Mouse (Mus musculus): ENCODE measurements at regions not wholly inside any gene's neighbourhood (a gene's known extent, or its start where the extent isn't known, plus 50 kb on each side); places are given as distances from the start of the nearest gene placed in this dataset.
"Not testable (repeated sequence)": the region's sequence is repeated elsewhere in the genome, so short reads cannot be mapped to it uniquely, and the experiment has no call there.

DNA sequence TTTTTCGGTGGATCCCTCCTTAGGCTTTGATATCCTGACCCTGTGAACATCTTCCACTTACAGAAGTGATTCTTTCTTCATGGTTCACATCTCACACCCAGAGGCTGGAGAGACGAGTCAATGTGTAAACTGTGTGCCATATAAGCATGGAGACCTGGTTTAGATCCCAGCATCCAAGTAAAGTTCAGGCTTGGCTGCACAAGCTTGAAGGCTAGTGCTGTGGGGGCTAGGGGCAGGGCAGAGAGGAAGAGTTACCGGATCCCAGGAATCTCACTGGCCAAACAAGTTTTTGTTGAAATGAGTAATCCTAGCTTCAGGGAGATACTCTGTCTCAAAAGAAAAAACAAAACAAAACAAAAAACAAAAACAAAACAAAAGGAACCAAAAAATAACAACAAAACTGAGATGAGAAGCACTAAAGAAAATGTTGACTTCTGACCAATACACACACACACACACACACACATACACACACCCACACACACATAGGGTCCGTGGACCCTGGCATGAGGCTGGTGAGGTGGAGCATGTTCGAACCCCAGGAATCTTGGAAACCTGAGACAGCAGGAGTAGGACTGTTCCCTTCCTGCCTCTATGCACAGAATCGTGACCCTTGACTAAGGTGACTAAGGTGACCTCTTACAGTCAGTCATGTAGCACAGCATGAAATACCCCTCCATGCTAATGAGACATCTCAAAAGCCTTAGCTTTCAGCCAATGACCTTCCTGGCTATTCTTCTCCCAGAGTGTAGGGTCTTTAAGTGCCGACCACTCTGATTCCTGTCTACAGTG, 55.2 kb downstream of the Gm12728 start:
- ATAC-seq (replicated peaks; ENCODE audit: insufficient number of reproducible peaks, low FRiP score, low TSS enrichment, poor library complexity, severe bottlenecking): no peak

DNA sequence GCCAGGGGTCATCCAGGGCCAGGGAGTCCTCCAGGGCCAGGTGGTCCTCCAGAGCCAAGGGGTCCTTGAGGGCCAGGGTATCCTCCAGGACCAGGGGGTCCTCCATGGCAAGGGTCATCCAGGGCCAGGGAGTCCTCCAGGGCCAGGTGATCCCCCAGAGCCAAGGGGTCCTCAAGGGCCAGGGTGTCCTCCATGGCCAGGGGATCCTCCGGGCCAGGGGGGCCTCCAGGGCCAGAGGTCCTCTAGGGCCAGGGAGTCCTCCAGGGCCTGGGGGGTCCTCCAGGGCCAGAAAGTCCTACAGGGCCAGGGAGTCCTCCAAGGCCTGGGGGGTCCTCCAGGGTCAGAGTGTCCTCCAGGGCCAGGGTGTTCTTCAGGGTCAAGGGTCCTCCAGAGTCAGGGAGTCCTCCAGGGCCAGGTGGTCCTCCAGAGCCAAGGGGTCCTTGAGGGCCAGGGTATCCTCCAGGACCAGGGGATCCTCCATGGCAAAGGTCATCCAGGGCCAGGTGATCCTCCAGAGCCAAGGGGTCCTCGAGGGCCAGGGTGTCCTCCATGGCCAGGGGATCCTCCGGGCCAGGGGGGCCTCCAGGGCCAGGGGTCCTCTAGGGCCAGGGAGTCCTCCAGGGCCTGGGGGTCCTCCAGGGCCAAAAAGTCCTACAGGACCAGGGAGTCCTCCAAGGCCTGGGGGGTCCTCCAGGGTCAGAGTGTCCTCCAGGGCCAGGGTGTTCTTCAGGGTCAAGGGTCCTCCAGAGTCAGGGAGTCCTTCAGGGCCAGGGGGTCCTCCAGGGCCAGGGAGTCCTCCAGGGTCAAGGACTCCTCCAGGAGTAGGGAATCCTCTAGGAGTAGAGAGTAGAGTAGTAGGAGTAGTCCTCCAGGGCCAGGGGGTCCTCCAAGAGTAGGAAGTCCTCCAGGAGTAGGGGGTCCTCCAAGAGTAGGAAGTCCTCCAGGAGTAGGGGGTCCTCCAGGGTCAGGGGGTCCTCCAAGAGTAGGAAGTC, 56.6 kb downstream of the Gm12728 start:
- ATAC-seq (replicated peaks; ENCODE audit: insufficient number of reproducible peaks, low FRiP score, low TSS enrichment, poor library complexity, severe bottlenecking): not testable (repeated sequence)

DNA sequence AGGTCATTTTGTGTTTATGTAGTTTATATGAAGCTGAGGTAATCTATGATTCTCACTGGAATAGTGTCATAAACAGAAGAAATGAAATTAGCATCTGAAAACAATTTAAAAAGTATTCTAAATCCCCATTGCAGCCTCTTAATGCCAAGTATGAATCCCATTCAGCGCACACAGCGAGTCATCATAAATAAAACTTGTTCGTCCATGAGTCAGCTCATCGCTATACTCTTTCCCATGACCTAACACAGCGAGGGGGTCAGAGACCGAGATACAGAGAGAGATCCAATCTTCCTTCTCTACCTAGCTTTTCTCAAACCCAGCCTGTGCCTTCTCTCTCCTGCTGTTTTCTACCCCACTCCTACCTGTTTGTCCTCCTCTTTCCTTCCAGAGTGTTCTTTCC, 63.4 kb downstream of the Gm12728 start:
- no peak for ATAC-seq (replicated peaks; ENCODE audit: insufficient number of reproducible peaks, low FRiP score, low TSS enrichment, poor library complexity, severe bottlenecking)

DNA sequence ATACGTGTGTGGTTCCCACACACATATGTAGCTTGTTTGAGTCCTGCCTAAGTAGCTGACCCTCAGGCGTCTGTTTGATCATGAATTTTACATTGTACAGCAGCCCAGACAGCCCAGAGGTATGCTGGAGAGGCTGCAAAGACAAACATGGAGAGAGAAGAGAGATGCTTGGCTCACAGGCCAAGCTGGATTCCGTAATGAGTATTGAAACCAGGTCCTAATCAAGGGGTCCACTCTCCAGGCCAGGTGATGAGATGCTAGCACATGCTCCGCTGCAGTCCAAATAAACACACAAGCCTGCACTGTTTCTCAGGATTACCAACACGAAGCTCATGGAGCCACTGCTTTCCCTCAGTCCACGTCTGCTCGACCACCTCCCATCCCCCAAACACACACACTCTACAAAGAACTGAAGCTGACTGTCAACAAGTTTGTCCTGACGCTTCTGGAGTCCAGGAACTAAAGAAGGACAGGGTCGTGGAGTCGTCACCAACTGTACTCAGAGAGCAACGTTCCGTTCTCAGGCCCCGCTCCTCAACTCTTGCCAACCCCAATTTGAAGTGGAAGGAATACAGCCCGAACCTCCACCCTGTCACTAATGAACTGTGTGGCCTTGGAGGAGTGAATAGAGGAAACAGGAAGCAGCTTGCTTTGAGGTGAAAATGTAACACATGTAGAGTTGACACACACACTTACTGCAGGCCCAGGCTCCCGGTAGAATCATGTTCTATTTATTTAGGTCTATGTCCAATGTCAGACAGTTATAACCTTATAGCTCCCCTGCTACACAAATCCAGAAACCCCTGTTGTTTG, 69.6 kb downstream of the Gm12728 start:
- no peak for ATAC-seq (replicated peaks; ENCODE audit: insufficient number of reproducible peaks, low FRiP score, low TSS enrichment, poor library complexity, severe bottlenecking)

DNA sequence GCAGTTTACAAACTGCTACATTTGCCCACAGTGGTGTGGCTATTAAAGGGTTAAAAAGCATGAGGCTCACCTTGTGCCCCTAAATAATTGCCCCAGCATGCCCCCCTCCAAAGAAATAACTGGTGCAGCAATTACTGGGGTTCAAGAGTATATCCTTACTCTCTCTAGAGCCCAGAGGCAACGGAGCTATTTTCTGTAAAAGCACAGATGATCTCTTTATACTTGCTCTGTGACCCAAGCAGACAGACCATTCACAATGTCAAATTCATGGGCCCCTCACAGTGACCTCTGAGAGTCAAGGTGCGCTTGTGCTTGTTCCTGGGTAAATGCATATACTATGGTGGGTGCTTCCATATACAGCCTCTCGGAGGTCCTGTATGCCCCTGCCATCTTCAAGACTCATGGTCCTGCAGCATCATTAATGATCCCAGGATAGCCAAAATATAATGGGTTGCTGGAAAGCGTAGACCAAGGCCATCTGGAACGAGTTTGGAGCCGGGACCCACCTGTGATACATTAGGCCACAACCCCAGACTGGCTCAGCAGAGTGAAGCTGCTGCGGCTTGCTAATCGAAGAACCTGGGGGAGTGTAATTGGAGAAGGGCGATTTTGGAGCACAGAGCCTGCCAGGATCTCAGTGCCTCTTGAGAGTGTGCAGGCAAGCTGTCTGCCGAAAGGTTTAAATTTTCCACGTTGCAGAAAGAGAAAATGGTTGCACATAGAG, 71.4 kb downstream of the Gm12728 start:
- no peak for ATAC-seq (replicated peaks; ENCODE audit: insufficient number of reproducible peaks, low FRiP score, low TSS enrichment, poor library complexity, severe bottlenecking)

DNA sequence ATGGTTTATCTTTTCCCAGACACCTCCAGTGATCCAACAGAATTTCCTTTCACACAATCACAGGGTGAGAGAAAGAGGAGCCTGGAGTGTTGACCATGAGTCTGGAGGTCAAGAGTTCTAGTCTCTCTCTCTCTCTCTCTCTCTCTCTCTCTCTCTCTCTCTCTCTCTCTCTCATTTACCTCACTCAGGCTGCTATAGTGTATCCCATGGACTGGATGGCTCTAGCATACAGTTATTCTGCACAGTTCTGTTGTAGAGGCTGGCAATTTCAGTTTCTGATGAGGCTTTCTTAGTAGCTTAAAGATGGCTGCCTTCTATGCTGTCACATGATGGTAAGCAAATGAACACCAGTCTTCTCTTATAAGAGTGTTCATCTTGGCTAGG, 72.0 kb downstream of the Gm12728 start:
- no peak for ATAC-seq (replicated peaks; ENCODE audit: insufficient number of reproducible peaks, low FRiP score, low TSS enrichment, poor library complexity, severe bottlenecking)

DNA sequence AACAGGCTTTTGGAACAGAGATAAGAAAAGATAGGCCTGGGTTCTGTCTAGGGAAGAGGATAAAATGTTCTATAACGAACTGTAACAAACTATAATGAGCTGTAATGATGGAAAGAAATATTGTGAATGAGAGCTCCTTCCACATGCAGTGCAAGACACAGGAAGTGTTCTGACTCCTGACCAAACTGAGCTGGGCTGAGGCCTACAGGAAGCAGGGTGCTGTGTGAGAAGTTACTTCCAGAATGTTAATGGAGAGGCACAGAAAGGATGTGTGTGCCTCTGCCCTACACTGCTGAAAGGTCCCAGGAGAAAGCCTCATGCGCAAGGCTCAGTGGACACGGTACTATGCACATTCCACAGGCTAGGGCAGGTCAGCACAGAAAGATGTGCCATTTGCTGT, 80.8 kb downstream of the Gm12728 start:
- ATAC-seq (replicated peaks; ENCODE audit: insufficient number of reproducible peaks, low FRiP score, low TSS enrichment, poor library complexity, severe bottlenecking): no peak

DNA sequence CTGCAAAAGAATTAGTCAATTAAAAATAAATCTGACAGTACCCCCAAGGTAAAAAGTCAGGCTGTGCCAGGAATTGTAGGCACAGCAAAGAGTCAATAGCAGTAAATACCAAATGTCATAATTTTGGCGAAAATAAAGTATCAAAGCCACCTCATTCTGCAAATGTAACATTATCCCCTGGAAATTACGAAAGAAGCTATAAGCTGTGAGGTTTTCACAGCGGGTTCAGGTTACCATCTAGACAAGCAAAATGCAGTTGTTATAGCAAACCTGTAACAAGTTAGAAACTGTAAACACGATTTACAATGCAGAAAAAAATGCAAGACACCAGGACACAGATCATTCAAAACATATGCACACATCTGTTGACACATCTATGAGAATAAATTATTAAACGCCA, 87.6 kb downstream of the Gm12728 start:
- ATAC-seq (replicated peaks; ENCODE audit: insufficient number of reproducible peaks, low FRiP score, low TSS enrichment, poor library complexity, severe bottlenecking): no peak

DNA sequence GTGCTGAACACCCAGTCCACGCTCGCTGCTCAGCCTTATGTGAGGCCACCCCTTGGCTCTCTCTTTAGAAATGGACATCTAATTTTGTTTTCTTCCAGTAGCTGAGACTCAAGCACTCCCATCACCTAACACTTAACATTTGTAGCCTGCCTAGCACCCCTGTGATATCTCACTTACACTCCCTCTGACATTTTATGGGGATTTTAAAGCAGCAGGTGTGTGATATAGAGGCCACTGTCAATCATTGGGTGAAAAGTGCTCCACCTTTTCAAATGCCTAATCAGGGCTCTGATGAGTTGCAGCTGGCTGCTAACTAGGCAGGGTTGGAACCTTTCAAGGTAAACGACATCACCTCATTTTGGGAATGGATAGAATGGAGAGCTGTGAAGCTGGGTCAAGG, 90.2 kb downstream of the Gm12728 start:
- no peak for ATAC-seq (replicated peaks; ENCODE audit: insufficient number of reproducible peaks, low FRiP score, low TSS enrichment, poor library complexity, severe bottlenecking)

DNA sequence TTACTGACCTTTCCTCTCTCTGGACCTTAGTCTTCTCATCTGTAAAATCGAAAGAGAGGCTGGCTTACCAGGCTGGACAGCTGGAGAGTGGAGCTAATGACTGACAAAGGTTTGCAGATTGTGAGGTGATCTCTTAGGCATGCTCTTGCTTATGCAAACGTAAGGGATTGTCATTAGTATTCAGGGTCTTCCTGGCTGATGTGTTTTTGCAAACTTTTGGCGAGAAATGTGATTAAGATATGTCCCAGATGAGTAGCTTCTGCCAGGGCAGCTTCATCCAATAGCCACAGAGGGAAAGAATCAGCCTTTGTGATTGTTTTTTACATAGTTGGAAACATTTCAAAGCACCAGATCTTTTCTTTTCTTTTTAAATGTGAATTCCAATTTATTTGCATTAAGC, 95.1 kb downstream of the Gm12728 start:
- ATAC-seq (replicated peaks; ENCODE audit: insufficient number of reproducible peaks, low FRiP score, low TSS enrichment, poor library complexity, severe bottlenecking): no peak

DNA sequence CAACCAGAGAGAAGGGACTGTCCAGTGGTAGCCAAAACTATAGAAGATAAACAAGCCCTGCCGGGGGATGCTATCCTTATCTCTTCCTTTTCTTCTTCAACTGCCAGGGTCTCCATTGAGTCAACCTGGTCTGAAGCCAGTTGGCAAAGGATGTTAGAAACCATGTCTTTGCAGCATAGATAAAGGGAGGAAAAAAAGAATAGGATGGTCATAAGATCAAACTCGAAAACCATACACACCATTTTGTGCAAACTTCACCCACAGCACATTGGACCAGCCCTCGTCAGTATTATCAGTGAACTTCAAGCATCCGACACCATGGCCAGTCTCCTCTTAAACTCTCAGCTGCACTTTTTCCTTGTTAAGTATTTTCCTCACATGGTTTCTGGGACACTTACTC, 101.8 kb downstream of the Gm12728 start:
- ATAC-seq (replicated peaks; ENCODE audit: insufficient number of reproducible peaks, low FRiP score, low TSS enrichment, poor library complexity, severe bottlenecking): no peak

DNA sequence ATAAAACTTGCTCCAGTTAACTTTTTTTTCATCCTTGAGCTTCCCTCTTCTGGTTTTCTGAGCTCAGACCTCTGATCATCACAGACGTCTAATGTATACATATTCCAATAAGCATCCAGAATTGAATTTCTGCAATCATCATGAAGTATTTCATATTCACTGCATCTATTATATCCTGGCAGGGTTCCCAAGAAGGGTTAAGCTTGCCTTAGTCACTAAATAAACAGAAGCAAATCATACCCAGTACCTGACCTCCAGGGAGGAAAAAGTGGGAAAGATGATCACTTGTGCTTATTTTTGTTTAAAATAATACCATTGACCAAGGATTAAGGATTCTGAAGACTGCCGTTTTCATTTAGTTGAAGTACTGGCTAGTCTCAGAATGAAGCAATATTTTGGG, 102.4 kb downstream of the Gm12728 start:
- ATAC-seq (replicated peaks; ENCODE audit: insufficient number of reproducible peaks, low FRiP score, low TSS enrichment, poor library complexity, severe bottlenecking): no peak

DNA sequence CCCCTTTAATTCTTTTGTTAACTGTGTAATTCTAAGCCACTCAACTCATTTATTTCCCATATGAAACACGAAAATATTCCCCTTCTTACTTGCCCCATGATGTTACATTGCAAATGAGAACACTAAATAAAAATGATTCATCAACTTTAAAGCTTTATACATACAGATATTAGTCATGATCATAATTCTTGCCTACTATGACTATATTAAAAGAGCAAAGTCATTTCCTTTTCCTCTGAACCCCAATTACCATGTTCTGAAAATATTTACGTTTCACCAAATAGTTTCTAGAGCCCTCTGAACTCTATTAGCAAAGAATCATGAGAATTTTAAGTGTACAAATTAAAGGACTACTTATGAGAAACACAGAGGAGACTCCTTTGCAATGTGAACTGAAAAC, 105.4 kb downstream of the Gm12728 start:
- no peak for ATAC-seq (replicated peaks; ENCODE audit: insufficient number of reproducible peaks, low FRiP score, low TSS enrichment, poor library complexity, severe bottlenecking)

DNA sequence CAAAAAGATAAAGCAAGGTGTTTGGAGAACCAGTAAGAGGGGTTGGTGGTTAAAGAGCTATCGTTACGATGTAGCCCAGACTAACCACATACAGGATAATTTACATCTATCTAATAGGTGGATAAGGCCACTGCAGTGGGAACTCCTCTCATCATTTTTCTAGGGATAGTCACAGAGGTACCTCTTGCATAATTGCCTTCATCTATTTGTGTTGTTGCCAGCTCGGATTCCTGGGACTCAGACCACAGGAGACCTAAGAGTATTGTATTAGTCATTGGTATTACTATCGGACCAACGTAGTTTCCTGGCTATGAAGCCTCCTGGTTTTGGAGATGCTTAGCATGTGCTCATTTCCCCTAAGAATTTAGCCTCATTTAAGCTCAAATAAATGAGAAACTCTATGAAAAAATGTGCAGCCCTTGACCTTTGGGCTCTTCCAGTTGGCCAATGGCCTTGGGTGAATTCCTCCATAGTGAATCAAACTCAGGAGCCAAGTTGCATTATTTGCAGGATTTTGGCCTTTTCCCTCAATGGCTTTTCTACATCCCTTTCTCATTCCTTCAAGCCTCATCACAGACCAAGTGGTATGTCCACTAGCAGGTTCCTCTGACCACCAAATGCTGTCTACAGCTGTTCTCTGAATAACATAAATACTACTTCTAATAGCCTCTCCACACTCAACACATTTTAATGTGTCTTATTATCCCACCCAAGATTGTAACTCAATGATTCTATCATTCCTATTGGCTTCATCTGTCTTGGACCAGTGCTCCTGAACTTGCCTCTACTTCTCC, 108.6 kb downstream of the Gm12728 start:
- no peak for ATAC-seq (replicated peaks; ENCODE audit: insufficient number of reproducible peaks, low FRiP score, low TSS enrichment, poor library complexity, severe bottlenecking)

DNA sequence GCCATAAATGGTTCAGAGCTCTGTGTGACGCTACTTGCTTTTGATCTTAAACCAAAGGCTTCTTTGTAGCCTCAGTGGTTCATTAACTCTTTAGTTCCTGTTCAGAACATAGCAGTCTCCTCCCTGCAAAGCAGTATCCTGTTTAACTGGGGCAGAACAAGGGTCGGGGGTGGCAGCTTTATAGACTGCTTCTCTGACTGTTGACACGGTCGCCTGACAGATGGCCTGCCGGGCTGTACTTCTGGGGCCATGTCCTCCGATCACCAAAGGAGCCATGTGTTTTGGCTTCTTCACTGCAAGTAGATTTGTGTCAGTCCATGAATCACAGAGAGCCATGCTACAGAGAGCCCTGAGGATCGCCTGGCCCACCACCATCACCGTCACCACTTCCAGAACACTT, 115.2 kb downstream of the Gm12728 start:
- no peak for ATAC-seq (replicated peaks; ENCODE audit: insufficient number of reproducible peaks, low FRiP score, low TSS enrichment, poor library complexity, severe bottlenecking)

DNA sequence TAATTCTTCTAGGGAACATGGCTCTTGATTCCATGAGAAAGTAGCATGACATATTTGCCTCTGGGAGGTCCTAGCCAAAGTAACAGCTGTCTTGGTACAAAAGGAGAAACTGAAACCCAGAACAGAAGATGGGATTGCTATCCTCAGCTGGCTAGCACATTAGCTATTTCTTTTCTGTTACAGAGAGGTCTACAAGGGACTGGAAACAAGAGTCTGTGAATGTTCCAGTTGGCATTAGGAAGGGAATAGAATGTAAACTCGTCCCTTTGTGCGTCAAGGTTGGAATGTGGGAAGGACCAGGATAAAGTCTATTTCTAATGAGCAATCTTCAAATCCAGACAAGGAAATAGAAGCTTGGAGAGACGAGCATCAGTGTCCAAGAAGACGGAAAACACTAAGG, 116.7 kb downstream of the Gm12728 start:
- ATAC-seq (replicated peaks; ENCODE audit: insufficient number of reproducible peaks, low FRiP score, low TSS enrichment, poor library complexity, severe bottlenecking): no peak

DNA sequence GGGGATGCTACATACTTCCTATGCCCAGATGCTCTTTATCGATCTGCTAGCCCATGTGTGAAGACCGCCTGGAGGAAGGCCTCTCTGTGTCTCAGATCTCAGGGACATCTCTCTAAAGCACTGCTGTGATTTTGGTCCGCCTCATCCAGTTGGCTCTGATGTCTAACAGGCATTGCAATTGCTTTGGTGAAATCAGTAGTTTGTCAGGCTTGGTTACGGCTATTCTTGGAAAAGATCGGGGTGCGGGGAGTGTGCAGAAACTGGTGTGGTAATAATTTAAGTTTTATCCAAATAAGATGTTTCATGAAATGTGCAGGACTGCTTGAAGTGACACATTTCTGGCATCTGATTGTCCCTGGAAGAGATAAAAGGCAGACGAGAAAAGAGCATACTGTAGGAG, 117.9 kb downstream of the Gm12728 start:
- no peak for ATAC-seq (replicated peaks; ENCODE audit: insufficient number of reproducible peaks, low FRiP score, low TSS enrichment, poor library complexity, severe bottlenecking)

DNA sequence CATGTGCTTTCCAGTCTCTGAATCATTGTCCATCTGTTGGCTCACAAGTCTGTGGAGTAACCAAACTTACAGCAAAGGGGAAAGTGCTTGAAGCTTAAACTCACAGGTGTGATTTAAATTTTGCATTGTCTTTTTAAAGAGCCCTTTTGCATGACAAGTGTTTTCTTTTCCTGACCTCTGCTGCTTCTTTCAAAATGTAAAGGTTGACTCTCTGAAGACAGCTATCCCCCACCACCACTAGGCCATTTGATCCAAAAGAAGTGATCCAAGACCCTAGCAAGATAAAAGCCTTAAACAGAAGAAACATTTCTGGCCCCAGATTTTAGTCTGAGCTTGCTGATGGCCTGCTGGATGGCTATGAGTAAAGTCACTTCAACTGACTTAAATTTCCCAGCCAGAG, 118.6 kb downstream of the Gm12728 start:
- ATAC-seq (replicated peaks; ENCODE audit: insufficient number of reproducible peaks, low FRiP score, low TSS enrichment, poor library complexity, severe bottlenecking): no peak

Measured in monocyte, adult 5-6 weeks (primary cell).